Mouse (Mus musculus) thymus, postnatal 10 days (tissue): ENCODE results near the gene Vmn2r107.

Experiments used
- DNase-seq, 2 experiments: peaks; one replicate each; pipeline ENCODE4 v3.0.0; 2021; ENCODE audit warnings: low spot score in 2 of 2

The Vmn2r107 gene

DNA sequence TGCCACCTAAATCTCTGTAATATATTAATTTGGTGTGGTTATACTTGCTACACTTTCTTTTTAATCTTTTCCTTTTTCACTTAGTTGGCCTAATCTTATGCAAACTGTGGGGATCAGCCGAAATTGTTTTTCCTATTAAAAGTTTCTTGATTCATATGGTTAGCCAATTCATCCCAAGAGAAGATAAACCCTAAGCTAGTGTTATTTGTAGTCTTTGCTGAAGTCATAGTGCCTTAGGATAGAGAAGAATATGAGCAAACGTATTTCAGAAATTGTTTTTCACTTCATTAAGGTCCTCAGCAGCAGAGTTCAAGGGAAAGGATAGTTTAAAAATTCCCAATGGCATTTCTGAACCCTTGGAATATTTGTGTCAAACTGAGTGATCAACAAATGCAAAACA lies at the start of gene Vmn2r107:
TSS of gene Vmn2r107 (plus strand) at position 301 of the 400 bp plus-strand sequence.
- DNase-seq, result no peak

DNA sequence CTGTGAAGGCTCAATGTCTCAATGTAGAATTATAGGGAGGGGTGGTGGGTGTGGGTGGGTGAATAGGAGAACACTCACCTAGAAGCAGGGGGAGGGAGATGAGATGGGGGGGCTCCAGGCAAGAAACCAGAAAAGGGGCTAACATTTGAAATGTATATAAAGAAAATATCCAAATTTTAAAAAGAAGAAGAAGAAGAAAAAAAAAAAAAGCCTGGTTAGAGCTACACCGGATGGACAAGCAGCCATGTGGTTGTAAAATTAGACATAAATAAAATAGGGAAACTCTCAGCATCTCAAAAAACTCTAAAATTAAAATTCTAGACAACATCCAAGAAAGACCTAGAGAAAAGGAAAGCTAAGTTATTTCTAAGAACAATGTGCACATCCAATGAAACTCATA lies 39.3 kb upstream of the Vmn2r107 start:
- no peak for DNase-seq

DNA sequence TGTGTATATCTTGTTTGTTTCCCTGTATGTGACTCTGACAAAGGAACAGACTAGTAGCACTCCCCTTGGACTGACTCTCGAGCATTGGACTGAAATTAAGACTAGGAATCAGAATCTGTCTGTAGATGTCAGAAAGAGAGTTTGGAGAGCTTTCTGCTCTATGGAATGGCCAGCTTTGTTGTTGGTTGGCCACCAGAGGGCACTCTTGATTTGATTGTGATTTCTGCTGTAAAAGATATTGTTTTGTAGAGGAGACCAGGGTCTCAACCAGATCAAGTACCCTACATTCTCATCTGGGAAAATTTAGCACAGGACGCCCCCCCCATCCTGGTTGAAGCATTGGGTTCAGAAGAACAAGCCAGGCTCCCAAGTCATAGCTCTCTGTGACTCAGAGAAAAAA lies 54.1 kb downstream of the Vmn2r107 start:
- DNase-seq, result no peak

DNA sequence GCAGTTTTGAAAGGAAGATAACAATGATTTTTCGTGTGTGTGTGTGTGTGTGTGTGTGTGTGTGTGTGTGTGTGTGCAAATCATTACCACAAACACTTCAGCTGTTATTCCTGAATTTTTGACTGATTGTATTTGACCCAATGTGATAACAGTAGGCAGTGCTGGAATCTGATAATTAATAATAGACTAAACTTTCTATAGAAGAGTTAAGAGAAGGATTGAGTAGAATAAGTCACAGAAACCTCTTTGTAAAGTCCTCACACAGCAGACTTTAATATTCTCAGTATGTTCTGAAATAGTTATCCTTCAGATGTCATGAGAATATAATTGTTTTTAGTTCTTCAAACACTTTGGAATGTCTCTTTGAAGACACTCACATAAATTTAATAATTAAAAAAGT lies 68.8 kb downstream of the Vmn2r107 start, which contains the start of gene Vmn1r224:
TSS of gene Vmn1r224 (plus strand) at position 301 of the 400 bp plus-strand sequence.
- DNase-seq, result no peak
